Mouse (Mus musculus): ENCODE results near the gene Zfp771. TPM values are rescaled to one million over a fixed set of nuclear protein-coding genes. Genes with fewer than 3 reads are reported as not detected.
"Not testable (repeated sequence)": the region's sequence is repeated elsewhere in the genome, so short reads cannot be mapped to it uniquely, and the experiment has no call there.

Gene Zfp771
- total RNA-seq, 2 experiments from 2014 or later, result 18.0 to 21.6 TPM

DNA sequence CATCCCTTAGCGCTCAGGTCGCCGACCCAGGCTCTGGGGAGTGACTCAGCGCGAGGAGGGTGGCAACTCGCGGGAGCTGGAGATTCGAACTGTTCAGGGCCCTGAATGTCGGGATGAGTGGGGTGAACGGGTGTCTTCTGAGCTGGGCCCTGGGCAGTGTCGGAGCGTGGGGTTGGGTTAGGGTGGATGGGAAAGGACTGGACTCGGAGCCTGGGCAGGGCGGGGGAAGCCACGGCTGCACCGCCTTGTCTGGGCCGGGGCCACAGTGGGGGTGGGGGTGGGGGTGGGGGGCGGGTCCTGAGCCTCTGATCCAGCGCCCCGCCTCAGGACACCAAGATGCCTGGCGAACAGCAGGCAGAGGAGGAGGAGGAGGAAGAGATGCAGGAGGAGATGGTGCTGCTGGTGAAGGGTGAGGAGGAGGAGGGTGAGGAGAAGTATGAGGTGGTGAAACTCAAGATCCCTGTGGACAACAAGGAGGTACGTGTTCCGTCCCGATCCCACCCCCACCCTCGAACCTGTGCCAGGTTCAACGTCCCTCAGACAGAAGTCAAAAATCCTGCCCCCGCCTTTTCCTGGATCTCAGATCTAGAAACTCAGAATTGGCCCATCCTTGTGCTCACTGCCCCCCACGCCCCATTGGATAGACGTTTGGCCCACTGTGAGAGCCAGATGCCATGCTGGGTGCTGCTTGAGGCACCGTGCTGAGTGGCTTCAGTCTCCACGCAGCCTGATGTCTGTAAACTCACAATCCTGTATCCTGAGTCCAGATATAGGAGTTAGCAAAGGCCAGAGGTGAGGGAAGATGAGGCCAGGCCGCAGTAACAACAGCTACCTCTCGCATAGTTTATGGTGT, 810 bp downstream of the Zfp771 start:
- intact Hi-C loops (cut with DNase I; ENCODE audit: low total_unique reads), result no loop called here
- DNase-seq, result peak; percentile 72

DNA sequence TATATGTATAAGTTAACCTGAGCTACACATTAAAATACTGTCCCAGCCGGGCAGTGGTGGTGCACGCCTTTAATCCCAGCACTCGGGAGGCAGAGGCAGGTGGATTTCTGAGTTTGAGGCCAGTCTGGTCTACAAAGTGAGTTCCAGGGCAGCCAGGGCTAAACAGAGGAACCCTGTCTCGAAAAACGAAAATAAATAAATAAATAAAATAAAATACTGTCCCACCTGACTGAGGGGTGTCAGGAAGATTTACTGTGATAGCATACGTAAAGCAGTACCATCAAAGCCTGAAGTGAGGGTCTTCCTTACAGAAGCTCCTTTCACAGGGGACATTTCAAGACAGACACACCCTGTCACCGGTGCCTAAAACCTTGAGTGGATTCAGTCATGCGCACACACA, 6.4 kb downstream of the Zfp771 start:
- intact Hi-C loops (cut with DNase I; ENCODE audit: low total_unique reads); DNase-seq: not testable (repeated sequence)

DNA sequence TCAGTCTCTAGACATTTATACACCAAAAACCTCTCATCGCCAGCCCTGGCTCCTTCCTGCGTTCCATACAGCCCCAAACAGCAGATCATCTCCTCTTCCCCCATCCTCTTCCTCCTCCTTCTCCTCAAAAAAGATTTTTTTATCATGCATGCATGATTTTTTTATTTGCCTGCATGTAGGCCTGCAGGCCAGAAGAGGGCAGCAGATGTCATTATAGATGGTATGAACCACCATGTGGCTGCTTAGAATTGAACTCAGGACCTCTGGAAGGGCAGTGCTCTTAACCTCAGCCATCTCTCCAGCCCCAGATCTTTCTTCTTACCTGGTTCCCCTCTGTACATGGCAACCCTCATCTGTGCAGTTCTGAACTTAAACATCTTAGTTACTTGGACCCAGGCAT, 8.3 kb downstream of the Zfp771 start:
- no peak for DNase-seq
- intact Hi-C loops (cut with DNase I; ENCODE audit: low total_unique reads), result no loop called here

DNA sequence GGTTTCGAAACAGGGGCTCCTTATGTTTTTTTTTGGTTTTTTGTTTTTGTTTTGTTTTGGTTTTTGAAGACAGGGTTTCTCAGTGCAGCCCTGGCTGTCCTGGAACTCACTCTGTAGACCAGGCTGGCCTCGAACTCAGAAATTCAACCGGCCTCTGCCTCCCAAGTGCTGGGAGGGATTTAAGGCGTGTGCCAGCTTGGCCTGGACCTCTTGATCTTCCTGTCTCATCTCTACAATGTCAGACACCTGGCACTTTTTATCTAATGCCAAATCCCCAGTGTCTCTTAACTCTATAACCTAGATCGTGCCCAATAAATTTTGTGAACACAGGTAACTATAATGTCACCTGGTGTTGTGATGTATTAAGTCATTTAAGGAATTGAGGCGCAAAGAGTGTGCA, 9.3 kb downstream of the Zfp771 start:
- DNase-seq, result no peak
- intact Hi-C loops (cut with DNase I; ENCODE audit: low total_unique reads), result no loop called here

DNA sequence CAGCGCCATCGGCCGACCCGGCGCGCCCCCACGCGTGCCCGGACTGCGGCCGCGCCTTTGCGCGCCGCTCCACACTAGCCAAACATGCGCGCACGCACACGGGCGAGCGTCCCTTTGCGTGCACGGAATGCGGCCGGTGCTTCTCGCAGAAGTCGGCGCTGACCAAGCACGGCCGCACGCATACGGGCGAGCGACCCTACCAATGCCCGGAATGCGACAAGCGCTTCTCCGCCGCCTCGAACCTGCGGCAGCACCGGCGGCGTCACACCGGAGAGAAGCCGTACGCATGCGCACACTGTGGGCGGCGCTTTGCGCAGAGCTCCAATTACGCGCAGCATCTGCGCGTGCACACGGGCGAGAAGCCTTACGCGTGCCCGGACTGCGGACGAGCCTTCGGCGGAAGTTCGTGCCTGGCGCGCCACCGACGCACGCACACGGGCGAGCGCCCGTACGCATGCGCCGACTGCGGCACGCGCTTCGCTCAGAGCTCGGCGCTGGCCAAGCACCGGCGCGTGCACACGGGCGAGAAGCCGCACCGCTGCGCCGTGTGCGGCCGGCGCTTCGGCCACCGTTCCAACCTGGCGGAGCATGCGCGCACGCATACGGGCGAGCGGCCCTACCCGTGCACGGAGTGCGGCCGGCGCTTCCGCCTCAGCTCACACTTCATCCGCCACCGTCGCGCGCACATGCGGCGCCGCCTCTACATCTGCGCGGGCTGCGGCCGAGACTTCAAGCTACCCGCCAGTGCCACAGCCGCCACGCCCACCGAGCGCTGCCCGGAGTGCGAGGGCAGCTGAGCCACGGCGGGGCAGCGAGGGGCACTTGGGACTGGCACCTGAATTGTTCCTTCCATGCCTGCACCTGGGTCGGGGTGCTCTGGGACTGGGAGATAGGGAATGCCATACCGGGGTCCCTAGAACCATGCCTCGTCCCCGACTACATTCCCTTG, 10.0 kb downstream of the Zfp771 start:
- intact Hi-C loops (cut with DNase I; ENCODE audit: low total_unique reads), result no loop called here
- DNase-seq, result peak; percentile 95

DNA sequence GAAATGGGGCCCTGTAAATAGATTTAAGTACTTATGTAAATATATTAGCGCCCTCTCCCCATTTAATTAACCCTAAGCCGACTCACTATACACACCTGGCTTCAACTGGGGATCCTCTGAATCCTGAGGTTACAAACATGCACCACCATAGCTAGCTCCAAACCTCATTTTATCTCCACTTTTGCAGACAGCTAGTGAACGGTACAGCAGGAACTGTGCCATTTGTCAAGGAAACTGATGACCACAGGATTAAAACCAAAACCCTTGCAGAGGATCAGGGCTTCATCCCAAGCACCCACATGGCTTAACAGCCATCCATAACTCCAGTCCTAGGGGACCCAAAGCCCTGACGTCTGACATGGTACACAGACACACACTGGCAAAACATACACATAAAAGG, 10.9 kb downstream of the Zfp771 start:
- DNase-seq, result no peak
- intact Hi-C loops (cut with DNase I; ENCODE audit: low total_unique reads), result no loop called here

DNA sequence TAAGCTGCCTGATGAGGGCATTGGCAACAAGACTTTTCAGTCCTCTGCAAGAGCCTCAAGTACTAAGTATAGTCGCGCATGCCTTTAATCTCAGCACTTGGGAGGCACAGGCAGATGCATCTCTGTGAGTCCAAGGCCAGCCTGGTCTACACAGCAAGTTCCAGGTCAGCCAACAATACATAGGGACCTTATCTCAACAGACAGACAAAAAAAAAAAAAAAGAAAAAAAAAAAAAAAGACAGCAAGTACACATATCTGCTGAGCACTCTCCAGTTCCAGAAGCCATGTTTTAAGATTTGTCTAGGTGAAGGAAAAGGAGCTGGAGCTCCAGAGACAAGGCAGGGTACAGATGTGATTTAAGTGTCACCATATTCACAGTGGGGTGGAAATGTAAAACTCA, 11.9 kb downstream of the Zfp771 start:
- intact Hi-C loops (cut with DNase I; ENCODE audit: low total_unique reads), result no loop called here

DNA sequence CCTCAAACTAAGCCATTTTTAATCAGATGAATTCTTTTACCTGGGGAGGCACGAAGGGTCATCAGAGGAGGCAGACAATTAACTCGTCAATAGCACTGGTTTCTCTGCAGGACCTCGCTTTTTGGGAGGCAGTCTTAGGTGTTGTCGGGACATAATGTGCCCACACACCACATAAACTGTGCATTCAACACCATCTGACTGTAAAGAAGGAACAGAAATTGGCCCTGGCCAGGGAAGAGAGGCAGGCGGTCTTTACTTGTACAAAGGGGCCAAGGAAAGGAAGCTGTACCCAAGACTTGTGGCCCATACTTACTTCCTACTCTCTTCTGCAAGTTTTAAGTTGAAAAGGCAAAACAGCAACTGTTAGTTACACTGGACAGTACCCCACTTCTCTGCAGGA, 12.4 kb downstream of the Zfp771 start:
- intact Hi-C loops (cut with DNase I; ENCODE audit: low total_unique reads), result no loop called here
- no peak for DNase-seq

More for the DNA sequence above, 11.9 kb downstream of the Zfp771 start:
- no peak for DNase-seq

DNA sequence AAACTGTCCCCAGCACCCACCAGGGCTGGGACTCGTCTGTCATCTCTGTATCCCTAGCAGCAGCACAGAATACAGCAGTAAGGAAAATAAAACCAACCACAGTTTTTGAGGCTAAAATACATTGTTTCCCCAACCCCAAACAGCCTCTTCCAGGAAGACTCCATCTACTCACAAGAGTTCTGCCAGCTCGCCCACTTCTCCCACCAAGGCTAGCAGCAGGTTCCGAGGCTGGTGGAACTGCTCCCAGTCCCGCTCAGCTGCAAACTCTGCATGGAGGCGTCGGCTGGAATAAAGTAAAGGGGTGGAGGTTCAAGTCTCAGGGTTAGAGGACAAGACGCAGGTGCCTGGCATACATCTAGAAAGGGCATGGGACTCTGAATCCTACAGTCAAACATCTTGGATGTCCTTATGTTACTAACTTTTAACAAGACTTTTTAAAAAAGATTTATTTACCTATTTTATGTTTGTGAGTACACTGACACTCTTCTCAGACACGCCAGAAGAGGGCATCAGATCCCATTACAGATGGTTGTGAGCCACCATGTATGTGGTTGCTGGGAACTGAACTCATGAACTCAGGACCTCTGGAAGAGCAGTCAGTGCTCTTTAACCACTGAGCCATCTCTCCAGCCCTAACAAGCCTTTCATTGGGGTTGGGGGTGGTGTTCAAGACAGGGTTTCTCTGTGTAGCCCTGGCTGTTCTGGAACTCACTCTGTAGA, 15.3 kb downstream of the Zfp771 start:
- intact Hi-C loops (cut with DNase I; ENCODE audit: low total_unique reads), result no loop called here
- DNase-seq, result no peak

DNA sequence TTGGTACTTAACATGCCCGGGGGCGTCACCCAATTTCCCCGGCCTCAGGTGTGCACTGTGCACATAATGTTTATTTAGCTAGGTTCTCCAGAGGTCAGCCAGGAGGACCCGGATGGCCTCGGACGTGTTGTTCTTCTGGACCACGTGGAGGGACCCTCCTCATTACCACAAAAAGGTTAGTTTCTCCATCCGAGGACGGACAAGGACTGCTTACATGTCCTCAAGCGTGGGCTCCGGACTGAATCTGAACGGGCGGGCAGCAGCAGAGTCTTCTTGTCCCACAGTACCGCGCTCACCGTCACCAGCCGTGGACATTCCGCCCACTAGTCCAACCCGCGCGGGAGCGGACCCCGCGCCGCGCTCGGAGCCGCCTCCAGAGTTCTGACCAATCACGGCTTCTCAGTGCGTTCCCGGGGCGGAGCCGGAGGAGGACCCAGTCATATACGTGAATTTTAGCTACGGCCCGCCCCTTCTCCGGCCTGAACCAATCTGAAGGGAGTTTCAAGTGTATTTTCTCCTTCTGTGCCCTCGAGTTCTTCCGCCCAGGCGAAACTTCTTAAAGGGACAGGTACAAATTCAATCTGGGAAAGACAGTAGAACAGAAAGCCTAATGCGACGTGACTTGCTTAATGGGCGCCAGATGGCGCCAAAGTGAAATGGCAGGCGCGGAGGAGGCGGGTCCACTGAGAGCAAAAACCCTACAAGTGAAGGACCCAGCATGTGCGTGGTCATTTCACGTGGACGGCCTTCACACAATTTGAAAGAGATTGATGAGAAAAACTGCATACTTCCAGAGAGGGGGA, 16.4 kb downstream of the Zfp771 start, which contains the start of gene Dctpp1:
Dctpp1 (minus strand) TSS at position 401 of the 803 bp plus-strand sequence.
- peak; percentile 96 for DNase-seq
- intact Hi-C loops (cut with DNase I; ENCODE audit: low total_unique reads), result no loop called here

DNA sequence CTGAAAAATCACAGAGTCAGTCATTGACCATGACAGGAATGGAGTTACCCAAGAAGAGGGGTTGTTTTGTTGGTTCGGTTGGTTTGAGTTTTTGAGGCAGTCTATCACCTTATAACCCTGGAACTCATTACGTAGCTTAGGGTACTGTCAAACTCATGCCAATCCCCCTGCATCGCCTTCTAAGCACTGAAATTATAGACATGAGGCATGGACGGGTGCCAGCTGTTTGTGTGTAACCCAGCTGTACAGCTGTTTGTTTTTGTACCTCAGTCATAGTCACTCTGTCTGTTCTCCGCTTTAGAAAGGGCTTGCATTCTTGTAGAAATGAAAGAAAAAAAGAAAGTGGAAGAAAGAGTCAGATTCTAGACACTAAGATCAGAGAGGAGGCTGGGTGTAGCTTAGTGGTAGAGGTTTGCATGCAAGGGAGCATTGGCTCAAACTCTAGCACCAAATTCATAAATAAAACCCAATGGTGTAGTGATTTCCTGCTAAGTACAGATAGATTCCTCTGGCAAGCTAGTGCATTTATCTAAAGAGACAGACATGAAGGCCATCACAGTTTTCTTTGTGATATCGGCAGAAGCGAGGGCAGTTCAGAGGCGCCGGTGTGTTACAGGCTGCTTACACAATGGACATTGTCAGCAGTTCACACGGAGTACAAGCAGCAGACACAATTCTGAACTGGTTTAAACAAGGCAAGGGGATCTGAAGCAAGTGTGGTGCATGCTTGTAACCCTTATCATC, 18.3 kb downstream of the Zfp771 start:
- DNase-seq, result no peak
- intact Hi-C loops (cut with DNase I; ENCODE audit: low total_unique reads), result no loop called here

DNA sequence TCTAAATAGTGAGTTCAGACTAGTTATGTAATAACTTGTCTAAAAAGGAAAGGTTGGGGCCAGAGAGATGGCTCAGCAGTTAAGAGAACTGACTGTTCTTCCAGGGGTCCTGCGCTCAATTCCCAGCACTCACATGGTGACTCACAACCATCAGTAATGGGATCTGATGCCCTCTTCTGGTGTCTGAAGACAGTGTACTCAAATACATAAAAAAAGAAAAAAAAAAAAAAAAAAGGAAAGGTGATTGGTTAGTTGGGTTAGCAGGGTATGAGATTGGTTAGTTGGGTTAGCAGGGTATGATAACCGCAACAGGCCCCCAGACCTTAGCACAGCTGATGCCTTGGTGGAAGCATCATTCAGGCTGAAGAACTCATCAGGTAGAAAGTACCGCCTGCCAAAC, 19.5 kb downstream of the Zfp771 start:
- DNase-seq, result no peak
- intact Hi-C loops (cut with DNase I; ENCODE audit: low total_unique reads), result no loop called here

DNA sequence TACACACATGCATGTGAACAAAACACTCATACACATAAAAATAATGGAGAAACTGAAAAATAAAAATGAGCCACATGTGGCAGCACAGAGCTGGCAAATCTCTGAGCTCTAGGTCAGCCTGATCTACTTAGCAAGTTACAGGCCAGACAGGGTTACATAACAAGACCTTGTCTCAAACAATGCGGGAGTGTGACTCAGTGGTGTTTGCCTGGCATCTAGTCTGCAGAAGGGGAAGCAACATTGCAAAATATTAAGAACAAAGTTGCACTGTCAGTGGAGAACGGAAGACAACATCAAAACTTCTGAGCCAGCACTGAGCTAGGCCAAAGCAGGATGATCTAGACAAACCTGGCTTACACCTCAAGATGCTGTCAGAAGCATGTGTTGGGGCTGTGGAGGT, 26.2 kb downstream of the Zfp771 start:
- intact Hi-C loops (cut with DNase I; ENCODE audit: low total_unique reads), result no loop called here
- no peak for DNase-seq

DNA sequence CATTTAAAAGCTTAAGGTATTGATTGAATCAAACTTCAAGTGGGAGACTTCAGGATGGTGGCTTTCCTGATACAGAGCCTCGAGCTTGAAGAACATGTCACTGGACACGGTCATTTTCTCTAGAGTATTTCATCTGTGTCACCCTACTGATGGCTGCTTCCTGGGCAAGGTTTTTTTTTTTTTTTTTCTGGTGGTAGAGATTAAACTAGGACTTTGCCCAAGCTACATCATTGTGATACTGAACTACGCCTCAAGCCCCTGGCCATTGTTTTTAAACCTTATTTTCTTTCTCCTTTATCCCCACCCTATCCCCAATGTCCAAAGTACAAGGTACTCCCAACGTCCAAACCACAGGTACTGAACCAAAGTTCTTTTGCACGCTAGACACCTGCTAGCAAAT, 26.6 kb downstream of the Zfp771 start:
- intact Hi-C loops (cut with DNase I; ENCODE audit: low total_unique reads), result no loop called here
- no peak for DNase-seq

DNA sequence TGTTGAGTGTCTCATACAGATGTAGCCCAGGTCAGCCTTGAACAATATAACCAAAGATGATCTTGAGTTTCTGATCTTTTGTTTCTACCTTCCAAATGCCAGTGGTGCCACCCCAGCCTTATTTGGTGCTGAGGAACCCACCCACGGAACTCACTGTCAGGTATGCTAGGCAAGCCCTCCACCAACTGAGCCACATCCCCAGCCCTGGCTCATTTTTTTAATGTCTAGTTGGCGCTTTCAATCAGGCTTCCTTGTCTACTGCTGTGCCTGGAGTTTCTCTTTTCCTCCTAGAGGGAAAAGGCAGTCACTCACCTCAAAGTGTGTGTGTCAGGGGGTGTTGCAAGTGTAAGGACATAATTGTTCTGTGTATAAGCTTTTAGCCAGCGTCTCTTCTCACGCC, 27.0 kb downstream of the Zfp771 start:
- intact Hi-C loops (cut with DNase I; ENCODE audit: low total_unique reads), result no loop called here
- DNase-seq, result no peak

DNA sequence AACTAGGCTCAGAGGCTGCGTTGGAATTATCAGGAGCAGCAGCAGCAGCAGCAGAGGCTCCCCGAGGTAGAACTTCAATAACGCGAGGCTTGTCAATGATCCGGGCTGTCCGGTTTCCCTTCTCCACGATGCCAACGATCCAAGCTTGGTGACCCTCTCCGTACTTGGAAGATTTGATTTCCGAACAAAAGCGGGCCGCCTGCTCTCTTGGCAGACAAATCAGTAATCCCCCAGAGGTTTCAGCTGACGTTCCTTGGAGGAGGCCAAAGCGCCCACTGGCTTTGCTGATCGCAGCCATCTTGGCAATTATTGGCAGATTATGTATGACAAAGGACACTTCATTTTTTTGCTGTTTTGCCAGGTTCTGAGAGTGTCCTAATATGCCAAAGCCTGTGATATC, 28.5 kb downstream of the Zfp771 start:
- intact Hi-C loops (cut with DNase I; ENCODE audit: low total_unique reads), result no loop called here

DNA sequence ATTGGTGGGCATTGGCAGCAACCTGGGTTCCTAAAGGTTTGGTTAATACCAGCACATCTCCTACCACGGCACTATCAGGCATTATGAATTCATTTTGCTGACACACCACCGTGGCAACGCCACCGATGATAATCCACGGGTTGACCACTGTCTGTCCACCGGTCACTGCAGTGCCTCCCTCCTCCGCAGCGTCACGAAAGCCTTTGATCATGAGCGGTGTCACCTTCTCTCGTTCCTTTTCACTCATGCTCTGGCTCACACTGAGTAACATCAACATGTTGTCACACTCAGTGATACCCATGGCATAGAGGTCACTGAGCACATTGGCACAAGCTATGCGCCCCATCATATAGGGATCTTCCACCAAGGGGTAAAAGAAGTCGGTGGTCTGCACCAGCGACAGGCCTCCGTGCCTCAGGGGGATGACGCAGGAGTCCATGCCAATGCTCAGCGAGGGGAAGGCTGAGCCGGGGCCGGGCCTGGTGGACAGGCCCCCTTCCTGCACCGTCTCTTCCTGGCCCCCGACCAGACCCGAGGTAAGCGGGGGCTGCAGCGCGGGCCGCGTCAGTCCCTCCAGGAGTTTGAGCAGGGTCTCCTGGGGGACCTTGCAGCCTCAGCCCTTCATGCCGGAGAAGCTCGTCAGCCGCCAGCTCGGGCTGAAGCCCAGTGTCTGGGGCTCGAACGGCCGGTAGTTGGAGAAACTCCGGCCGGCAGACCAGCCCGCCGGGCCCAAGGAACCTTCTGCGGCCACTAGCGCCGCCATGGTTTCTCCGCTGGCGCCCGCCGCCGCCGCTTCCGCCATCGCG, 29.2 kb downstream of the Zfp771 start:
- intact Hi-C loops (cut with DNase I; ENCODE audit: low total_unique reads), result no loop called here
- DNase-seq, result peak; percentile 46

More for the DNA sequence above, 28.5 kb downstream of the Zfp771 start:
- no peak for DNase-seq

Measured in gastrocnemius, postnatal 14 days (tissue).